Mouse (Mus musculus): ENCODE measurements around the gene Prr5. TPM values are rescaled to one million over a fixed set of nuclear protein-coding genes. Genes with fewer than 3 reads are reported as not detected.
A peak's percentile ranks its signal among the peaks of the same experiment; 100 is the strongest.

The Prr5 gene
- polyA plus RNA-seq, 1 experiment = 8.8 TPM

DNA sequence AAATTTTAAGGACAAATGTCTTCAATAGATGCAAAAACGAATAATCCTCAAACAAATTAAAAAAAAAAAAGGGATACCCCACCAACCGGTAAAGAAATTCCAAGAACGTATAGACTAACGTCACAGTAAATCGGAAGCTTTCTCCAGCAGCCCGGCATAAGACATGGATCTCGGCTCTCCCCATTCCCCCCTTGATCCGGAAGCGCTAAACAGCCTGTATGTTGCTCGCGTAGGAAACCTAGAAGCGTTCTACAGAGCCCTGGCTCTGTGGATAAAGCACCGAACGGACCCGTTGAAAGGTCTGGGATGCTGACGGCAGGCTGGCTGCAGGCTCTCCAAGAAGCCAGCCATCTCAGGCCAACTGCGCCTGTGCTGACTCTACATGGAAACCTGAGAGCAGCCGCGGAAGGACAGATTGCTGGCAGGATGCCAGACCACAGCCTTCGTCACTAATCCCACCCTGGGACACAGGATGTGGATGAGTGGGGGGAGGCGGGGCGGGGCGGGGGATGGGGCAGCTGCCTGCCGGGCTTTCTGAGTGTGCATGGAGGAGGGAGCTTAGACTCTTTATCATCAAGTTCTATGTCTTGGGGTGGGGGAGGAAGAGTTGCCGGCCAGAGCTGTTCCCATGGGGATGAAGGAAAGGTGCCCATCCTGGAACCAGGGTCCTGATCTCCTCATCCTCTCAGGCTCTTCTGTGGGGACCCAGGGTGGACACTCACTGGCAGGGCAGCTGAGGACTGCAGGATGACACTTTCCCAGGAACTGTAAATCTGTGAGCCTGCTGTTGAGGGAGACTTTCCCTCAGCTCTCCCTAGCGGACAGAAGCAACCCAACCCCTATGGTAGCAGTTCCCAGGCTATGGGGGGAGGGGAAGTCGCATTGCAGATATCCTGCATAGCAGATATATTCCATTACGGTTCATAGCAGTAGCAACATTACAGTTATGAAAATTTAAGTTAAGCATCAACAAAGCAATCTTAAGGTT lies 15.1 kb upstream of the Prr5 start:
- no peaks in the 10 kb centered on the region for H3K36me3 ChIP-seq (replicated peaks; ENCODE audit: low read length)
- peaks cover 15% of the 10 kb centered on the region for H3K4me1 ChIP-seq
- H3K9me3 ChIP-seq = peaks cover 7% of the 10 kb centered on the region
- H3K4me3 ChIP-seq (replicated peaks) = peak overlapping the region; percentile 81
- peaks cover 45% of the 10 kb centered on the region for H3K27me3 ChIP-seq (replicated peaks)
- no peak for TF ChIP-seq FLI1 (IDR thresholded peaks at IDR 0.05; ENCODE audit: low read length)
- no peak for TF ChIP-seq GATA1 (IDR thresholded peaks at IDR 0.05; ENCODE audit: borderline replicate concordance, low read length)

- Histone ChIP-seq H3K36me3 (replicated peaks; ENCODE audit: low read length) (no peaks in the 10 kb centered on the region), H3K4me1 (peaks cover 15% of the 10 kb centered on the region), H3K4me3 (replicated peaks) (no peak overlapping the region), H3K27me3 (replicated peaks) (peaks cover 46% of the 10 kb centered on the region), H3K9me3 (peaks cover 7% of the 10 kb centered on the region)
- no peak for TF ChIP-seq GATA1 (IDR thresholded peaks at IDR 0.05; ENCODE audit: borderline replicate concordance, low read length)
- TF ChIP-seq FLI1 (IDR thresholded peaks at IDR 0.05; ENCODE audit: low read length) = no peak
Measured at GRCm38 (mm10) chr15:84654975-84655374, 14.4 kb upstream of the Prr5 start.

GRCm38 (mm10) chr15:84656689-84657088 lies 12.7 kb upstream of the Prr5 start:
- Histone ChIP-seq H3K9me3 (peaks cover 7% of the 10 kb centered on the region), H3K4me3 (replicated peaks) (no peak overlapping the region), H3K27me3 (replicated peaks) (peaks cover 52% of the 10 kb centered on the region), H3K36me3 (replicated peaks; ENCODE audit: low read length) (no peaks in the 10 kb centered on the region), H3K4me1 (peaks cover 15% of the 10 kb centered on the region)
- TF ChIP-seq GATA1 (IDR thresholded peaks at IDR 0.05; ENCODE audit: borderline replicate concordance, low read length) (no peak), FLI1 (IDR thresholded peaks at IDR 0.05; ENCODE audit: low read length) (no peak)

DNA sequence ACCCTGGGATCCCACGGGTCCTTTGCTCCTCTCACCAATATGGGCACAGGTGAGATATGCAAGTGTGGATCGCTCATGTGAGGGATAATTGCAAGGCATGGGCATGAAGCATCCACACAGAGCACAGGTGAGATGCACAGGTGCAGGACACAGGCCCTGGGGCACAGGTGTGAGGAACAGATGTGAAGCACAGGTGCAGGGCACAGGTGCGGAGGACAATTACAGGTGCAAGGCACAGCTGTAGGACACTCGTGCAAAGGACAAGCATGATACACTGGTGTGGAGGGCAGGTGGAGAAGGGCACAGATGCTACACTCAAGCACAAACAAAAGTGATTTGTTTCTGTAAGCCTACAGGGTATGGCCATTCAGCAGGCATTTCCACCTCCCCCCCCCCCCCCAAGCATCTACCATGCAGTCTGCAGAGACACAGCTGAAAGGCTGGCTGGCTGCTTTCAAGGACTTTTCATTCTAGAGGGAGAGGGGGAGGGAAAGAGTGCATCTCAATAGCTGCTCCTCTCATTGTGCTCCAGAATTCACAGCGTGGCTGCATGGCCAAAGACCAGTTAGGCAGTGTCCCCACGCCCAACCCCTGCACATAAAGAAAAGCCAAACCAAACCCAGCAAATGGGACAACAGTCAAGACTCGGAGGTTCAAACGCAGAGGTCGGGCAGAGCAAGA lies 11.9 kb upstream of the Prr5 start:
- Histone ChIP-seq H3K27me3 (replicated peaks) (peaks cover 58% of the 10 kb centered on the region), H3K4me3 (replicated peaks) (no peak overlapping the region), H3K36me3 (replicated peaks; ENCODE audit: low read length) (no peaks in the 10 kb centered on the region), H3K4me1 (peaks cover 15% of the 10 kb centered on the region), H3K9me3 (peaks cover 7% of the 10 kb centered on the region)
- TF ChIP-seq FLI1 (IDR thresholded peaks at IDR 0.05; ENCODE audit: low read length) (no peak), GATA1 (IDR thresholded peaks at IDR 0.05; ENCODE audit: borderline replicate concordance, low read length) (no peak)

- TF ChIP-seq FLI1 (IDR thresholded peaks at IDR 0.05; ENCODE audit: low read length) = no peak
- TF ChIP-seq GATA1 (IDR thresholded peaks at IDR 0.05; ENCODE audit: borderline replicate concordance, low read length) = no peak
- peaks cover 65% of the 10 kb centered on the region for H3K27me3 ChIP-seq (replicated peaks)
- no peaks in the 10 kb centered on the region for H3K36me3 ChIP-seq (replicated peaks; ENCODE audit: low read length)
- H3K9me3 ChIP-seq = peaks cover 7% of the 10 kb centered on the region
- H3K4me1 ChIP-seq = peaks cover 25% of the 10 kb centered on the region
- H3K4me3 ChIP-seq (replicated peaks) = no peak overlapping the region
Measured at GRCm38 (mm10) chr15:84658655-84659054, 10.8 kb upstream of the Prr5 start.

- peaks cover 73% of the 10 kb centered on the region for H3K27me3 ChIP-seq (replicated peaks)
- no peaks in the 10 kb centered on the region for H3K36me3 ChIP-seq (replicated peaks; ENCODE audit: low read length)
- H3K9me3 ChIP-seq = peaks cover 7% of the 10 kb centered on the region
- H3K4me1 ChIP-seq = peaks cover 15% of the 10 kb centered on the region
- no peak overlapping the region for H3K4me3 ChIP-seq (replicated peaks)
- TF ChIP-seq FLI1 (IDR thresholded peaks at IDR 0.05; ENCODE audit: low read length) (no peak), GATA1 (IDR thresholded peaks at IDR 0.05; ENCODE audit: borderline replicate concordance, low read length) (no peak)
Measured at GRCm38 (mm10) chr15:84659856-84660255, 9.6 kb upstream of the Prr5 start.

- Histone ChIP-seq H3K36me3 (replicated peaks; ENCODE audit: low read length) (no peaks in the 10 kb centered on the region), H3K4me1 (peaks cover 10% of the 10 kb centered on the region), H3K27me3 (replicated peaks) (peaks cover 80% of the 10 kb centered on the region), H3K4me3 (replicated peaks) (no peak overlapping the region), H3K9me3 (peaks cover 5% of the 10 kb centered on the region)
- no peak for TF ChIP-seq FLI1 (IDR thresholded peaks at IDR 0.05; ENCODE audit: low read length)
- TF ChIP-seq GATA1 (IDR thresholded peaks at IDR 0.05; ENCODE audit: borderline replicate concordance, low read length) = no peak
Measured at GRCm38 (mm10) chr15:84661274-84661673, 8.1 kb upstream of the Prr5 start.

- Histone ChIP-seq H3K4me3 (replicated peaks) (peak overlapping the region; percentile 86), H3K27me3 (replicated peaks) (peaks cover 84% of the 10 kb centered on the region), H3K36me3 (replicated peaks; ENCODE audit: low read length) (no peaks in the 10 kb centered on the region), H3K9me3 (no peaks in the 10 kb centered on the region), H3K4me1 (peaks cover 10% of the 10 kb centered on the region)
- TF ChIP-seq FLI1 (IDR thresholded peaks at IDR 0.05; ENCODE audit: low read length) (no peak), GATA1 (IDR thresholded peaks at IDR 0.05; ENCODE audit: borderline replicate concordance, low read length) (no peak)
Measured at GRCm38 (mm10) chr15:84662952-84663684, 6.3 kb upstream of the Prr5 start.

DNA sequence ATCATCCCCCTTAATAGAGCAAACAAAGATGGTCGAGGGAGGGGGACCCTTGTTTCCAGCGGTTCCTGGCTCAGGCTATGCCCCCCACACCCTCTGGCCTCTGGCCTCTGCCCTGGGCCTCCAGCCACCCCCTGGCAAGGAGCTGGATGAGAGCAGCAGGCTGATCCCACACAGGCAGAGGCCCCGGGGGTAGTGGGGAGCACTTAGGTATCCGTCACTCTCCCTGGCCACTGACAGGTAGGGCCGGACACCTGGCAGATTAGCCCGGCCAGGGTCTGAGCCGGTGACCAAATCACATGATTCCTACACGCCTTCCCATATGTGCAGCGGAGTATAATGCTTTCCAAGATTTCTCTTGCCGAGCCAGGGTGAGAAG lies 5.7 kb upstream of the Prr5 start:
- Histone ChIP-seq H3K4me1 (peaks cover 10% of the 10 kb centered on the region), H3K27me3 (replicated peaks) (peaks cover 83% of the 10 kb centered on the region), H3K9me3 (no peaks in the 10 kb centered on the region)

More for the DNA sequence above, 5.7 kb upstream of the Prr5 start:
- TF ChIP-seq GATA1 (IDR thresholded peaks at IDR 0.05; ENCODE audit: borderline replicate concordance, low read length) = no peak
- no peaks in the 10 kb centered on the region for H3K36me3 ChIP-seq (replicated peaks; ENCODE audit: low read length)
- peak overlapping the region; percentile 86 for H3K4me3 ChIP-seq (replicated peaks)
